ENCODE assay signal across 29 mouse cellular contexts in the genomic region with DNA sequence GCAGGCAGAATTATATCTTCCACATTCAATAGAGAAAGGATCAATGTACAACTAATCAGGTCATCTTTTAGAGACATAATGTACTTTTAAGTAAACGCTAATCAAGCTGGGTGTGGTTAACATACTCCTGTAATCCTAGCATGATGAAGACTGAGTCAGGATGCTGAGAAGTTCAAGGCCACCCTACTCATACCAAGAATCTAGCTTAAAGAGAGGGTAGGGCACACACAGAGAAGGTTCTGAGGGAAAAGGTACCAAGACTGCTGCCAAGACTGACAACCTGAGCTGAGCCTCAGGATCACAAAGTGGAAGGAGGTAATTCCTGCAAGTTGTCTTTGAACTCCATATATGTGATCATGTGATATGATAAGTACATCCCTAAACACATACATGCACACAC. TPM values are rescaled to one million over a fixed set of nuclear protein-coding genes. Genes with fewer than 3 reads are reported as not detected.
"Had no signal": no experiment of that assay in that cellular context is flagged by ENCODE, and none has a peak within 500 bp of the region (broad histone marks: within the 10 kb centered on the region; RNA-seq: fewer than 3 reads in every experiment).

No protein-coding gene starts in this region.

- H3K36me3 ChIP-seq: heart, embryonic 13.5 days; heart, embryonic 15.5 days; hindbrain, embryonic 10.5 days; hindbrain, embryonic 13.5 days; hindbrain, embryonic 15.5 days; kidney, embryonic 15.5 days; limb, embryonic 13.5 days; limb, embryonic 15.5 days had no signal

- H3K9ac ChIP-seq: heart, embryonic 13.5 days; heart, embryonic 15.5 days; hindbrain, embryonic 13.5 days; hindbrain, embryonic 15.5 days; kidney, embryonic 15.5 days; limb, embryonic 13.5 days; limb, embryonic 15.5 days; liver, embryonic 14.5 days had no signal

- H3K9me3 ChIP-seq: heart, embryonic 13.5 days; heart, embryonic 15.5 days; hindbrain, embryonic 10.5 days; hindbrain, embryonic 13.5 days; hindbrain, embryonic 15.5 days; kidney, embryonic 15.5 days; limb, embryonic 13.5 days; limb, embryonic 15.5 days had no signal

- DNase-seq: gastrocnemius, postnatal 14 days; gastrocnemius, postnatal 36 days; heart, adult 11 months; heart, adult 2 months; heart, postnatal 14 days; heart, postnatal 4 days; kidney, adult 11 months; kidney, adult 2 months; kidney, adult 9 months; kidney, postnatal 14 days; kidney, postnatal 36 days; layer of hippocampus, adult 9-11 months; layer of hippocampus, postnatal 36 days; left cerebral cortex, postnatal 4 days had no signal

- H3K27me3 ChIP-seq: heart, embryonic 13.5 days; heart, embryonic 15.5 days; hindbrain, embryonic 13.5 days; hindbrain, embryonic 15.5 days; kidney, embryonic 15.5 days; limb, embryonic 13.5 days; limb, embryonic 15.5 days had no signal

- H3K27ac ChIP-seq: heart, adult 2 months; heart, embryonic 13.5 days; heart, embryonic 15.5 days; hindbrain, embryonic 10.5 days; hindbrain, embryonic 13.5 days; hindbrain, embryonic 15.5 days; hindbrain, postnatal 0 days; kidney, embryonic 15.5 days; kidney, postnatal 0 days; limb, embryonic 13.5 days; limb, embryonic 15.5 days; liver, embryonic 14.5 days had no signal

- H3K4me3 ChIP-seq: heart, adult 2 months; heart, embryonic 13.5 days; heart, embryonic 15.5 days; hindbrain, embryonic 10.5 days; hindbrain, embryonic 13.5 days; hindbrain, embryonic 15.5 days; kidney, embryonic 15.5 days; limb, embryonic 13.5 days; limb, embryonic 15.5 days had no signal

- H3K4me1 ChIP-seq: hindbrain, embryonic 10.5 days; hindbrain, embryonic 13.5 days; hindbrain, embryonic 15.5 days had no signal

- H3K4me2 ChIP-seq: heart, embryonic 11.5 days; heart, embryonic 13.5 days; heart, embryonic 15.5 days; hindbrain, embryonic 13.5 days; hindbrain, embryonic 15.5 days; kidney, embryonic 15.5 days; limb, embryonic 13.5 days; limb, embryonic 15.5 days had no signal

- ATAC-seq: hindbrain, postnatal 0 days; intestine, embryonic 16.5 days had no signal

RNA-seq across cellular contexts. Expression of gene Zkscan16, which starts 54.9 kb away (rescaled TPM):
- total RNA-seq: gastrocnemius, adult 18-20 months; gastrocnemius, postnatal 36 days; heart, postnatal 14 days; liver, adult 2 months had no signal
- polyA plus RNA-seq: heart, adult 2 months; liver, adult 2 months had no signal
